Mouse (Mus musculus) ES-Bruce4 (cell line): ENCODE data around the gene Krt222. TPM values are rescaled to one million over a fixed set of nuclear protein-coding genes. Genes with fewer than 3 reads are reported as not detected.
A peak's percentile ranks its signal among the peaks of the same experiment; 100 is the strongest.

Experiments used
- H3K27ac ChIP-seq: 2 replicates; pipeline ENCODE4 v1.5.1; 2012; ENCODE audit warnings: low read length, inconsistent platforms; ENCODE audit not compliant: insufficient read depth
- H3K27me3 ChIP-seq: 2 replicates; pipeline ENCODE4 v1.6.1; 2012; ENCODE audit warnings: mild to moderate bottlenecking, low read length, inconsistent platforms; ENCODE audit not compliant: control insufficient read depth, poor library complexity, insufficient read depth, severe bottlenecking
- H3K36me3 ChIP-seq: 2 replicates; pipeline ENCODE4 v1.6.1; 2012; ENCODE audit warnings: inconsistent platforms, mild to moderate bottlenecking, low read length, moderate library complexity; ENCODE audit not compliant: control insufficient read depth, poor library complexity, insufficient read depth, severe bottlenecking
- H3K4me1 ChIP-seq: one replicate; pipeline ENCODE4 v1.8.1; 2011; ENCODE audit warnings: low read length; ENCODE audit not compliant: control insufficient read depth, insufficient read depth
- H3K4me3 ChIP-seq: 2 replicates; pipeline ENCODE4 v1.5.1; 2011; ENCODE audit warnings: low read depth, mild to moderate bottlenecking, low read length
- H3K9ac ChIP-seq: 2 replicates; pipeline ENCODE4 v1.6.1; 2012; ENCODE audit warnings: low read depth, mild to moderate bottlenecking, inconsistent platforms; ENCODE audit not compliant: poor library complexity, severe bottlenecking
- H3K9me3 ChIP-seq: replicated peaks from 2 replicates; pipeline ENCODE4 v1.6.1; 2012; ENCODE audit warnings: mild to moderate bottlenecking, low read length, inconsistent platforms; ENCODE audit not compliant: control insufficient read depth, poor library complexity, insufficient read depth, severe bottlenecking
- CTCF ChIP-seq: IDR thresholded peaks from one replicate; pipeline ENCODE4 v1.8.1; 2011; ENCODE audit warnings: low read depth, low read length
- EP300 ChIP-seq: IDR thresholded peaks from 2 replicates; pipeline ENCODE4 v1.6.1; 2011; ENCODE audit warnings: low read depth, low read length; ENCODE audit not compliant: insufficient read depth
- POLR2A ChIP-seq: IDR thresholded peaks from one replicate; pipeline ENCODE4 v1.8.1; 2011; ENCODE audit warnings: low read length; ENCODE audit not compliant: insufficient read depth
- polyA plus RNA-seq: library from polyadenylated mRNA; stranded (reverse); fragments of >200 nt; gene quantifications from 2 replicates; pipeline ENCODE4 v1.2.4, GENCODE M21; 2011; ENCODE audit warnings: low read depth; ENCODE audit not compliant: missing spikeins, insufficient read depth, insufficient read length

Gene Krt222
- polyA plus RNA-seq, 1 experiment = 0.19 TPM

- Histone ChIP-seq H3K4me1 (peaks cover 2% of the 10 kb centered on the region), H3K9me3 (no peaks in the 10 kb centered on the region), H3K27ac (peak within 1 kb of the TSS; percentile 71), H3K36me3 (peaks cover 19% of the 10 kb centered on the region), H3K9ac (peak within 1 kb of the TSS; percentile 98), H3K4me3 (peak within 1 kb of the TSS; percentile 94), H3K27me3 (no peaks in the 10 kb centered on the region)
- TF ChIP-seq EP300 = no peak
- TF ChIP-seq CTCF = no peak
- TF ChIP-seq POLR2A = no peak
Observed at GRCm38 (mm10) chr11:99230261-99231048, 13.4 kb downstream of the Krt222 start, which contains the start of gene Smarce1. Gene Smarce1 (minus strand): TSS chr11:99231017.

DNA sequence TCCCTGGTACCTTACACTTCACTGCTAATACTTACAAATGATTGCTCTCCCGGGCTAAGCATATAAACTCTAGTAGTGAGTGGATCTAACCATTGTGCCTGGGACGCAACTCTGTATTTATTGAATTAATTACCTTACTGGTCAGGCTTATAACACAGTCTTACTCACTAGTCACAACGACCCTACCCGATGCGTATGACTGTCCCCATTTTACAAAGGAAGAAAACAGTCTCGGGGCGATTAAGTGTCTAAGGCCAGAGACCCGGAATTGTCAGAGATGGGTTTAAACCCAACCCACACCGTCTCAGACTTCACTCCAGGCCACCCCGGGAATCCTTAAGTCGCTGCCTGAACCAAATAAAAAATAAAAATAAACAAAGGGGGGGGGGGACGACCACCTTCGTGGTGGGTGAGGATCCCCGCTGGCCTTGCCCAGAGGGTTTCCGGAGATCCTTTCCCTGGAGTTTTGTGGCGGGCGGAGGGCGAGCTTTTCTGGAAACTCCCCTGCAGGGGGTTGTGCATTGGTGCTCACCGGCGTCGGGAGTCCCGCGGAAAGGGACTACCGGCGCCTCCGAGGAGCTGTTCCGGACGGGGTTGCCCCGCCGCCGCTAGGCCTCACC is 14.1 kb downstream of the Krt222 start:
- H3K27me3 ChIP-seq = no peaks in the 10 kb centered on the region
- H3K9ac ChIP-seq = peak overlapping the region; percentile 98
- peaks cover 26% of the 10 kb centered on the region for H3K36me3 ChIP-seq
- no peaks in the 10 kb centered on the region for H3K9me3 ChIP-seq
- no peak for TF ChIP-seq POLR2A
- TF ChIP-seq EP300 = no peak
- no peak for TF ChIP-seq CTCF
- H3K4me1 ChIP-seq = peaks cover 2% of the 10 kb centered on the region
- H3K4me3 ChIP-seq = peak overlapping the region; percentile 94
- H3K27ac ChIP-seq = peak overlapping the region; percentile 71; the same call in 1 of the 2 replicates

DNA sequence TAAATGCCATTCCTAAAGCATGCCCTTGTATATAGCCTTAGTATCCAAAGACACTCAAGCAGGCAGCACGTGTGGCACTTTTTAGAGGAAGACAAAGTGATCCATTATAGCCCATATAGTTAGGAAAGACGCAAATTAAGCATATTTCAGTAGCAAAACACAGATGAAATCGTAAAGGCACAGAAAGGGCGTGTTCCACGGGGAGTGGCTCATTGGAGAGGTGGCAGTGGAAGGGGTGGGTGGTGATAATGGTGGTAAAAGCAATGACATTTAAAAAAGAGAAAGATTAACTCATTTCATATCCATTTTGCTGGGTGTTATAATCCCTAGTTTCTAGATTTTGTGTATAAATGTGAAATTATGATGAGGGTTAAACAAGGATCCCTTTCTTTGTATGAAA is 17.6 kb downstream of the Krt222 start:
- peaks cover 46% of the 10 kb centered on the region for H3K36me3 ChIP-seq
- H3K9ac ChIP-seq = no peak overlapping the region
- H3K27ac ChIP-seq = no peak overlapping the region
- H3K4me1 ChIP-seq = no peaks in the 10 kb centered on the region
- H3K4me3 ChIP-seq = no peak overlapping the region
- H3K9me3 ChIP-seq = no peaks in the 10 kb centered on the region
- H3K27me3 ChIP-seq = no peaks in the 10 kb centered on the region
- no peak for TF ChIP-seq POLR2A
- TF ChIP-seq EP300 = no peak
- TF ChIP-seq CTCF = no peak

- Histone ChIP-seq H3K27me3 (no peaks in the 10 kb centered on the region), H3K27ac (no peak overlapping the region), H3K9me3 (no peaks in the 10 kb centered on the region), H3K4me1 (no peaks in the 10 kb centered on the region), H3K36me3 (peaks cover 68% of the 10 kb centered on the region), H3K4me3 (no peak overlapping the region), H3K9ac (no peak overlapping the region)
- no peak for TF ChIP-seq CTCF
- TF ChIP-seq EP300 = no peak
- no peak for TF ChIP-seq POLR2A
Observed at GRCm38 (mm10) chr11:99223310-99223709, 20.6 kb downstream of the Krt222 start.

DNA sequence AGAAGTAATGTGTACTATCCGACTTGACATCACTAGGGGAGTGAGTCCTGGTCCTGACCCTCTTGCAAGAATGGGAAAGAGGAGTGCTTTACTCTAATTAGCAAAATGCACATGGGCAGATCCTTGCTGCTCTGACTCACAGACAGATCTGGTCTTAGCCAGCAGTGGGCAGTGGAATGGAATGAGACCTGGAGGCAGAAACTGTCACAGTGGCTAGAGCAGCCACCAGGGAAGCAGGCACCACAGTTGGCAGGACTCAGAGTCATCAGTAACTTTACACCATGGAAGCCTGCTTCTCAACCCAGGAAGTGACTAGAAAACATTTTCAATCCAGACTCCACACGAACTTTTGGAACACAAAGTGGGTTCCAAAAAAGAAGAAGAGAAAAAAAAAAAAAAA is 22.1 kb downstream of the Krt222 start:
- Histone ChIP-seq H3K4me1 (no peaks in the 10 kb centered on the region), H3K36me3 (peaks cover 66% of the 10 kb centered on the region), H3K27ac (no peak overlapping the region), H3K9ac (no peak overlapping the region), H3K27me3 (no peaks in the 10 kb centered on the region), H3K9me3 (no peaks in the 10 kb centered on the region), H3K4me3 (no peak overlapping the region)
- TF ChIP-seq CTCF (no peak), POLR2A (no peak), EP300 (no peak)
